Mouse (Mus musculus) kidney, postnatal 14 days (tissue): Measurements from ENCODE around the gene Ppp4r1.
A peak's percentile ranks its signal among the peaks of the same experiment; 100 is the strongest.

Experiments used
- DNase-seq: peaks from one replicate; pipeline ENCODE4 v3.0.0; 2022; ENCODE audit warnings: mixed read lengths

Gene Ppp4r1

DNA sequence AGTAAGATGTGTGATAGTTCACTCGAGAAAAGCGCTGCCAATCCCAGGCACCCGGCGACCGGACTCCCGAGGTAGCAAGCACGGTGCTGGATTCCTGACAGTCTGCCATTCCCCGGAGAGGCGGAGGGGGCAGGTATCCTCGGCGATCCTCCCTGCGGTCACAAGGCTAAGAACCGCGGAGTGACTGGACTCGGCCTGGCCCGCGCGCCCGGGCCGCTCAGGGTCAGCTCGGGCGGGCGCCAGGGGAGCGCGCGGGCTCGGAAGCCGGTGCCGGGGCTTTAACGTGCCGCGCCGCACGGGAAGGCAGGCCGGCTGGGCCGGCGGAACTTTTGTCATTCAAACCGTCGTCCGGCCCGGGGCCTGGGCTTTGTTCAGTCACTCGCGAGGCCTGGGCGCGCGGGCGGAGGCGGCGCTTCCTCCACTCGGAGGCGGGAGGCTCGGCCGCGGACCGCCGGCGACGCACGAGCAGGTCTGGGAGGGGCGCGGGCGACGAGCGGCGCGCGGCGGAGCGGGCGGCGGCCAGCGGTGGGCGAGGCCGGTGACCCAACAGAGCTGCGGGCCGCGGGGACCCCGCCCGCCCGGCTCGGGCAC, at the start of gene Ppp4r1:
Gene Ppp4r1 (plus strand): TSS at position 23 of the 591 bp plus-strand sequence.
- peak; percentile 91 for DNase-seq

DNA sequence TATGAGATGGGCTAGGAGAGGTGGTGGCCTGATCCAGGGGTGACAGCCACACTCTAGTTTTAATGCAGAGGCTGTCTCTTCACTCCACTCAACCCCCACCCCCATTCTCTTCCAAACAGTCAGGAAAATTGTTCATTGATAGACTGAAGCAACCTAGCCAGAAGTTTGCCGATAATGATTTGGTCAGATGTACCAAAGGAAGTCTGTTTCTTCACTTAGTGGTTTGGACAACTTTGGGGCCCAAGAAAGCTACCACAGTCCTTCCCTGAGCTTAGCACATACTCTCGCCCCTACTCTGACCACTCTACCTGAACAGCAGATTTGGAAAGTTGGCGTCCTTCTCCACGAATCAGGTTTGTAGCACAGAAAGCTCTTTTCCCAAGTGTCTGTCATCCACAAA, 49.7 kb upstream of the Ppp4r1 start:
- DNase-seq: no peak

DNA sequence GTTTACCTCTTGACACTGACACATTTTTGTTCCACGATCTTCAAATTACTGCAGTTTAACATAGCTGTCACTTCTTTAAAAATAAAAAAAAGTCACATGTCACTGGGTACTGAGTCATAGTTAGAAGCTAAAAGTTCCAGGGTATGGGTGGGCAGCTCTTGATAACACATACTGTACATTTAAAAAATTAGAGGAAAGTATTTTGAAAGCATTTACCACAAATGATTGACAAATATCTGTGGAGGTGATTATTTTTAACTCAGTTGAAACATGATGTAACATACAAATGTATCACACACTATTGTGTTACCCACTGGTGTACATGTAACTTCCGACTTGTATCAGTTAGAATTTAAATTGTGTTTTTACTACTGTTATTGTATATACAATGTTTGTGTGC, 47.3 kb upstream of the Ppp4r1 start:
- DNase-seq: no peak

DNA sequence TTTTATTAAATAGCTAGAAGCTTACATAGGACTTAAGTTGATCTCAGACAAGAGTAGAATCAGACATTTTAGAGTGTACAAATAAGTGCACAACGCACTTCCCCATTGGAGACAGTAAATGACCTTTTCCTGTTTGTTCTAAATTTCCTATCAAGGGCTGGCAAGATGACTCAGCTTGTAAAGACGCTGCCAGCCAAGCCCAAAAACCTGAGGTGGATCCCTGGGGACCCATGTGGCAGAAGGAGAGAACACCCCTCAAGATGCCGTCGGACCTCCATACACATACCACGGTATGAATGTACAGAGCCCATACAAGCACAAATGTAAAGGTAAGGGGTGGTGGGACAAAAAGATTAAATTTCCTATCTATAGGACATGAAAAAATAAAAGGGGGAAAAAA, 45.2 kb upstream of the Ppp4r1 start:
- DNase-seq: no peak

DNA sequence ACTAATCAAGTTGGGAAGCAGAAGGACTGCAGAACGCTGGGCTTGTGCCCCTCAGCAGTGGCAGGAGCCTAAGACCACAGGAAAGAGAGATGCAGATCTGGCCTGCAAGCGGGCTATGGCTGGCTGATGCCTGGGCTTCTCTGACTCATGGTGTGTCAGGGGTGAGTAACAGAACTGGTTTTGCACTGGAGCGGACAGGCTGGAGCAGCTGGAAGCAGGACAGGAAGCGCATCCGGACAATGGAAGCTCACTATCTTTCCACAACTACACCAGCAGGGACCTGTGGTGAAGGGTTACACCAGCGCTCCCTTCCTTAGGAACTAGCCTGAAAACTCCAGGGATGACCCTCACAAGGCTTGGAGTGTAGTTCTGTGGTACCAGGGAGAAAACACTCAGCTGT, 44.8 kb upstream of the Ppp4r1 start:
- peak; percentile 50 for DNase-seq

DNA sequence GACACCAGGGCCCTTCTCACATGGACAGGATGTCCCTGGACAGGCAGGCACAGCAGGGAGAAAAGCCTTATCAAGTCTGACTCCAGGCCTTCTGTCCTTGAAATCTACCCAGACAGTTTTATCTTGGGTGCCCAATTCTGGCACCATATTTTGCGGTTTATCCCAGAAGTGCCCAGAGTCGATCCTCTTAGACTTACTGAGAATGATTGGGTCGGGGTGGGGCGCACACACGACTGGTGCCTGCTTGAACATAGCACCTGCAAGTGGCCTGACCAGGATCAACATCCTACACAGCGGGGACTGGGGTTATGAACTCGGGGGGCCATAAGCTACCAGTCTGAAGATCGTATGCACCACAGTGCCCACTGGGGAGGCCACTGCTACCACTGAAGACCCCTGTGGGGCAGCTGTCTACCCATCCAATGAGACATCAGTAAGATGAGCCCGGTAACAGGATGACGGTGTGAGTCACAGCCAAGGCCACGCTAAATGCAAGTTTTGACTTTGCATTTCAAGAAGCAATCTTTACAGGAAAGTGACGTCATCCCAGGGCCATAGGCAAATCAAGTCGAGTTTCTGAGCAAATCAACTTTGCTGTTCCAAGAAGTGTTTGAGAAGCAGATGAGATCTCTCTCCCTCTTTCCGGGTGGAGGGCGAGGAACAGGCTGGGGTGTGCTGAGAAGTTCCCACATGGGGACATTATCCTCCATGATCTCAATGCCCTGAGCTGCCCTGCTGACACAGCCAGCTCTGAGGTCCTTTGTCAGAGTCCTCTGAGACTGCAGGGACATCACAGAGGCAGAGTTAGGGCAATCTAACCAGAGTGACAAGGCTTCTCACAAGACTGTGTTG, 42.3 kb upstream of the Ppp4r1 start:
- no peak for DNase-seq

DNA sequence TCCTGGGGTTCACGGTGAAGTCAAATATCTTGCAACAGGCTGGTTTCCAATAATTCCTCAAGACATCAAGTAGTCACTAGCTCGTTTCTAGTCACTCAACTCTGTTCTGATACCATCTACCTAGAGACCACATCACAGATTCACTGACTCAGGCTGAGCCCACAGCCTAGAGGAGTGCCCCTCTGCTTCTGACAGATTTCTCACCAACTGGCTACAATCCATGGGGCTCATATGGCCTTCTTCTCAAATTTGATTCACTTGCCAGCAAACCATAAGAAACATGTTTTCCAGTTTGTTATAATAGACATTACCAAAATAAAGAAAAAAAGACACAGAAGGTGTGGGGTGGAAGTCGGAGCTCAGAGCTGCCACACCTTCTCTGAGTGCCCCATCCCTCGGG, 40.8 kb upstream of the Ppp4r1 start:
- DNase-seq: no peak

DNA sequence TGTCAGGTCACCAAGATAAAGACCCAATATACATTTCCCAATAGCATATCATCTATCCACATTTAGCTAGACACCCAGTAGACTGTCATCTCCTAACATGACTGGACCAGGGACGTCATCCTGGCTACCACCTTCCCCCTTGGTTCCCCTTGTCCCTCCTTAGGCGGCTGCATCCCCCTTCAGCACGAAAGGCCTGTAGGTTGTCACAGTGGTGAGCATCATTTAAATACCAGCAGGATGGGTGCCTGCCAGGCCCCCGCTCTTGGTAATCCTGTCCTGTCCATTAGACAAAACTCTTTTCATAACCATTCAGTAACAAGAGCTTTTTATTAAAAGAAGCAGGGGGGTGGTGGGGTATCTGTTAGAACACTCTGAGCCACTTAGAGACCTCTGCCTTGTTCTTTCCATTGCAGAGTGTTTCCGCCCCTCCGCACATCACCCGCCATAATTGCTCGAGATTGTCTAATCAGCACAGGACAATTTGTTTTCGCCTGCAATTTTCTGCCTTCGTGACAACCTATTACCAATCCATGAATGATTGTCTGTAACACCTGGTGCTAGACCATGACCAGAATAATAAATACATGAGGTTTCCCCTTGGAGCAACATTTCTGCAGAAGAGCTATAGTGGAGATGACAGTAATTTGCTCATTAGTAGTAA, 40.0 kb upstream of the Ppp4r1 start:
- DNase-seq: no peak

DNA sequence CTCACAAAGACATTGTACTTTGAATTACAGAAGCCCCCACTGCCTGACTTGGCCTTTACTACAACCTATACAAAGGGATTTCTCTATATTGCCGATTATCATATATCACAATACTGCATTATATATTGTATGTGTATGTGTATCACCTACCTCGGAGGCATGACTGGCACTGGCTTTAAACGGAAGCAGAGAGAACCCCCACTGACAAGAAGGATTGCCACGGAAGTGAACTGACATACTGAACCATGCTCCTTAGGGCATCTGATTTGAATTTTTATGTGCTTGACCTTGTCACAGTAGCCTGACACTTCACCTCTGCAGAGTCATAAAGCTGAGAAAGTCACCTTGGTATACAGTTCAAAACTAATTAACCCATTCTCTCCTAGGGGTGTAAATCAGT, 39.4 kb upstream of the Ppp4r1 start:
- DNase-seq: no peak

DNA sequence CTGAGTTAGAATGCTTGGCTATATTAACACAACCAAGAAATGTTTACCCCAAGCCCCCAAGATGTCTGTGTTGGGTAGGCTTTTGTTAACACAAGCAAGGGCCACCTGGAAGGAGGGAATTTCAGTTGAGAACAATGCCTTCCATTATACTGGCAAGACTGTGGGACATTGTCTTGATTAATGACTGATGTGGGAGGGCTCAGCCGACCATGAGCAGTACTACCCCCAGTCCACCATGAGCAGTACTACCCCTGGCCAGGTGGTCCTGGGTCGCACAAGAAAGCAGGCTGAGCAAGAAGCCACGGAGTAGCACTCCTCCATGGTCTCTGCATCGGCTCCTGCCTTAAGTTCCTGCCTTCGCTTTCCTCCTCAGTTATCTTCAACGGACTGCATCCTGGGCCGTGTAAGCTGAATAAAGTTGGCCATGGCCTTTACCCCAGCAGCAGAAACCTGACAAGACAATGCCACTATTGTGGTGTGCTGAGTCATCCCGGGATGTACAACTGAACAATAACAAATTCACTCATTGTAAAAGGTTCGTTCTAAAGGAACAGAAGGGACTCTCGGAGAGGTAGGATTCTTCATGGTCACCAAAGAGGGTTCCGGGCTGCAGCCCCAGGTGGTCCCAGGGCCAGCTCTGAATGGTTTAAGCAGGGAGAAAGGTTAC, 38.6 kb upstream of the Ppp4r1 start:
- DNase-seq: no peak

DNA sequence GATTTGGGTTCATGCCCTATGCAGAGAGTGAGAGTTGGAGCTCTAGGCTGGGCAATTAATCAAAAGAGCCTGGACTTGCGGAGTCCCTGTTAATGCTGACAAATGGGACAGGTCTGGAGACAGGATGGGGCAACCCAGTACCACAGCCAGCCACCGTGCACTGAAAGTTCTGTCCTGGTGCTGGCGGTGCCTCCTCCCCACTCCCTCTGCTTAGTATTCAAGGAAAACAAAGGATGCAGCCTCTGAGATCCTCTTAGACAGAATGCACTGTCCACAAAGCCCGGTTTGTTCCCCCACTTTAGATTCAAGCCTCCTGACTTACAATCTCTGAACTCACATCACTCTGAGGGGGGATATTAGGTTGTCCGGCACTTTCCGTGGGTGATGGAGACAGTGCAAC, 36.1 kb upstream of the Ppp4r1 start:
- no peak for DNase-seq

DNA sequence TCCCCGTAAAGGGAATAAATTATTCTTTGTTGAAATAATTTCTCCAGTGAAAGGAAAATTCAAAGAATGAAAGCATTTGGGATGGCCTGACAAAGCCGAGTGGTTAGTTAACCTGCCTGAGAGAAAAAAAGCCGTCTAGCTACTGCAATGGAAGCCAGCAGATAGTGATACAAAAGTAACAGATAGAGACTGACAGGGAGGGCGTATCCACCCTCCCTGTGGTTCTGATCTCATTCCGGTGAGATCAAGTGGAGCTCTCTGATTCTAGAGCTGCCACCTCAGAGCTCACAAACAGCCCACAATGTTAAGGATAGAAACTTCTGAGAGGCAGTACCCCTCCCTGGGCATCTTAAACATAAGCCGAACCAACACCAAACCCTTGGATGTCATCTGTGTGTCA, 33.4 kb upstream of the Ppp4r1 start:
- no peak for DNase-seq

DNA sequence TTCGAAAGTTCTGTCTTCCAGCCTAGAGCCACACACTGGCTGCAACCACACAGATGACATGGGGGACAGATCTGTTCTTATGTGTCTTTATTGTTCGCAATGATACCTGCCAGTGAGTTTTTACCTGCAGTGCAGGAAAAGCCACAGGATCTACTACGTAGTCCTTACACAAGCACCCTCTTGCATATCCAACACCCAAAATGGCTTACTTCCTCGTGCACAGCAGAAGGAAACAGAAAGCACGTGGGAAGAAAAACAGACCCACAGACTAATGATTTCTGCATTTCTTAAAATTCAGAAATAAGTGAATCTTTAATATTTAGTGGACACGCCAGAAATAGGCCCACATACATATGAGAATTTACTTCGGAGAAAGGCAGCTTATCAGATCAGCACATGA, 32.6 kb upstream of the Ppp4r1 start:
- no peak for DNase-seq

DNA sequence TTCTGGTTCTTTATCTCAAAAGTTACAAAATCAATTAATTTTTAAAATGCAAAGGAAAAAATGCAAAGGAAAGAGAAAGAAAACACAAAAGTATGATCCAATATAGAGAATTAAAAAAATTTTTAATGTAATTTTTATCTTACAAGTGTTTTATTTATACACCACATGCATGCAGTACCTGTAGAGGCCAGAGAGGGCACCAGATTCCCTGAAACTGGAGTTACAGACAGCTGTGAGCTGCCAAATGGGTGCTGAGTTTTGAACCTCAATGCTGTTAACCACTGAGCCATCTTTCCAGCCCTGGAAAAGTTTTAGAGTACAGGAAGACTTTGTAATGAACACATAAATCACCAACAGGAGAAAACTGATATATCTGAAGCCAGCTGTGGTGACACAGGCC, 32.1 kb upstream of the Ppp4r1 start:
- DNase-seq: no peak

DNA sequence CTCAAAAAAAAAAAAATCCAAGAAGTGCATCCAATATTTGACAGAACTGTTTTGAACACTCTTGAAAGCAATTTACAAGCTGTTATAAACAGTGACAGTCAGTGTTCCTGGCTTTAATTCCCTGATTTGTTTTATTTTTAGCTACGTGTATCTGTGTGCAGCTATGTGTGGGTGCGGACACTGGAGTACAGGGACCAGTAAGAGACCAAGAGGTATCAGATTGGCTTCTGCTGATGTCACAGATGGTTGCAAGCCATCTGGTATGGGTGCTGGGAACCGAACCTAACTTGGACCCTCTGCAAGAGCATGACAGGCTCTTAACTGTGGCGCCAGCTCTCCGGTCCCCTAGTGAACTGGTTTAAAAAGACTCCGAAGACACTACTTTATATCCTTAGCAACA, 29.2 kb upstream of the Ppp4r1 start:
- DNase-seq: no peak

DNA sequence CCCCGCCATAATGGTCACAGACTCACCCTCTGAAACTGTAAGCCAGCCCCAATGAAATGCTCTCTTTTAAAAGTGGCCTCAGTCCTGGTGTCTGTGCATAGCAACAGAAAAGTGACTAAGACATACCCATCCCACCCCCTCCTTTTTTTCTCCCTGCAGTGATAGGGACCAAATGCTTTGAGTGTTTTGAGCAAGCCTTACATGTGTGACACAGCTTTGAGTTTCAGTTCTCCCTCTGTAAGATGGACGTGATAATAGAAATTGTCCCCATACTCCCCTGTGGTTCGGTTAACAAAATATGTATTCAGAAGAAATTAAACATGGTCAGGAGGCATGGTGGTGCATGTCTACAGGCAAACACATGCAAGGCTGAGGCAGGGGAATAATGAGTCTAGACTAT, 26.5 kb upstream of the Ppp4r1 start:
- no peak for DNase-seq

DNA sequence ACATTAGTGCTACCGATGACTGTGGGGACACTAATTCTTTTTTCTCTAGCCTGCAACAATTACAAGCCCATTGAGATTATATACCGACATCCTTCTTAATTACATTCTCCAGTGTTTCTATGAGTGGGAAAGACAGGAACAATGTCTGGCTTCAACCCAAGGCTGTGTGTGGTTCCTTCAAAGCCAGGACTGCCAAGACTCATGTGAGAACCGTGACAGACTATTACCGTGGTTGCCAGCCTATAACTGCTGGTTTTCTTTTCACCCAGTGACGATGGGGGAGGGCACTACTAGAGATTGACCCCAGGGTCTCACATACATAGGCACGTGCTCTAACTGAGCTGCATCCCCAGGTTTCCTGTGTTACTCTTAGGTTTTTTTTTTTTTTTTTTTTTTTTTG, 25.2 kb upstream of the Ppp4r1 start:
- DNase-seq: no peak

DNA sequence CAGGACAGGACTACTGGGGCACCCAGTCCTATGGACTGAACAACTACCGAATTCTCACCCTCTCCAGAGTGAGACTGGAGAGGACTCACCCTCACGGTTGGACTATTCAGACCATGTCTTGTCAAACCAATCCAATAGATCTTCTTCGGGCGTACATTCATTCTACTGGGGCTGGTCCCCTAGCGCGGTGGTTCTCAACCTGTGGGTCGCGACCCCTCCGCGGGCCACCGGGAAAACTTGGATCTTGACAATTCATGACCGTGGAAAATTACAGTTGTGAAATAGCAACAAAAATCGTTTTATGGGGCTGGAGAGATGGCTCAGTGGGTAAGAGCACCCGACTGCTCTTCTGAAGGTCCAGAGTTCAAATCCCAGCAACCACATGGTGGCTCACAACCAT, 19.2 kb upstream of the Ppp4r1 start:
- DNase-seq: no peak

DNA sequence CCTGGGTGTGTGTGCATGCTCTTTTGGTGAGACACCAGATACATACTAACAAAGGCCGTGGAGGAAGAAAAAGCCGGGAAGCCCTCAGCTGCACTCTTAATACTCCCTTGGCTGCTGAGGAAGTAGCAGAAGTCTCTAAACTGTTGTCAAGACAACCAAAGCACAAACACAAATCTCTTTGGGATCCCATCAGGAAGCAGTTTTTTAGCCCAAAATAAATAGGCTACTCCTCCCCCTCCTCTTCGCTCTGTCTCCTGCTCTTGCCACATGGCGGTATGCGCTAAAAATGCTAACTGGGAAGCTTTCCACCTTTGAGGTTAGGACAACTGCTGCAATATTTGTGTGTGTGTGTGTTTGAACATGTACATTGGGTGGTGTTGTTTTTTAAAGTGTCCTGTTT, 13.9 kb upstream of the Ppp4r1 start:
- DNase-seq: peak; percentile 51

DNA sequence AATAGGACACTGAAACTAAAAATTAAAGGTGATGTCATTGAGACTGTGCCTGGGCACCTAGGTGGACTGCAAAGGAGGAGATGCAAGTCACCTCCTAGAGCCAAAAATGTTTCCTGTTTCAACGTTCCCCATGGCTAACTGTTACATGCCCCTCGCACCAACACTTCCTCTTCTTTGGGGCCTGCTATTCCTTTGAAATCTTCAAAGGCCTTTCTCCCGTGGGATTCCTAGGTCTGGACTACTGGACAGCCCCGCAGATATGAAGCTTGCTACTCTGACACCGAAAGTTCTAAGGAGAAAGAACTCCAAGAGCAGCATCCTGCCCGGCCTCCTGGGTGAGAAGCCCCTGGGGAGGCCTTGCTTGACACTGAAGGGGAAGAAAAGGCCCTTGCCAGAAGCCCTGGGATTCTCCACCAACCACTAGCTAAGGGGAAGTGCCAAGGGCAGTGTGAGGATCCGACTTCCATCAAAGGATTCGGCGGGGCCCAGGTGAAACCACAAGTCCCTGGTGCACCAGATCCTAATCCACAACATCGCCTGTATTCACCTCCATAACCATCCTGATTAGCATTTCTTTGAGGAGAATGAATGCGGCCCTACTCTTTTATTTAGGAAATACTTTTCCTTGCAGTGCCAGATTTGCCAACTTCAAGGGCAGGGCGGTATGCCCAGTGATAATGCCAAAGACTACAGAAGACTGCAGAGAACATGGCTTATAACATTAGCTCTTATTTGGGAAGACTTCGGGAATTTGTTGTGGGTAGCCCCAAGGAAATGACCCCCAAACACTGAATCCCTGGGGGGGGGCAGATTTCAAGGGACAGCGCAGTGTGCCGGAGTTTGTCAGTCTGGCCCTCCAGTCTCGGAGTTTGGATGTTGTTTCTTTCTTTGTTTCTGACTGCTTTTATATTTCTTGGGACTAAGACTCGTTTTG, 11.1 kb upstream of the Ppp4r1 start:
- DNase-seq: no peak

DNA sequence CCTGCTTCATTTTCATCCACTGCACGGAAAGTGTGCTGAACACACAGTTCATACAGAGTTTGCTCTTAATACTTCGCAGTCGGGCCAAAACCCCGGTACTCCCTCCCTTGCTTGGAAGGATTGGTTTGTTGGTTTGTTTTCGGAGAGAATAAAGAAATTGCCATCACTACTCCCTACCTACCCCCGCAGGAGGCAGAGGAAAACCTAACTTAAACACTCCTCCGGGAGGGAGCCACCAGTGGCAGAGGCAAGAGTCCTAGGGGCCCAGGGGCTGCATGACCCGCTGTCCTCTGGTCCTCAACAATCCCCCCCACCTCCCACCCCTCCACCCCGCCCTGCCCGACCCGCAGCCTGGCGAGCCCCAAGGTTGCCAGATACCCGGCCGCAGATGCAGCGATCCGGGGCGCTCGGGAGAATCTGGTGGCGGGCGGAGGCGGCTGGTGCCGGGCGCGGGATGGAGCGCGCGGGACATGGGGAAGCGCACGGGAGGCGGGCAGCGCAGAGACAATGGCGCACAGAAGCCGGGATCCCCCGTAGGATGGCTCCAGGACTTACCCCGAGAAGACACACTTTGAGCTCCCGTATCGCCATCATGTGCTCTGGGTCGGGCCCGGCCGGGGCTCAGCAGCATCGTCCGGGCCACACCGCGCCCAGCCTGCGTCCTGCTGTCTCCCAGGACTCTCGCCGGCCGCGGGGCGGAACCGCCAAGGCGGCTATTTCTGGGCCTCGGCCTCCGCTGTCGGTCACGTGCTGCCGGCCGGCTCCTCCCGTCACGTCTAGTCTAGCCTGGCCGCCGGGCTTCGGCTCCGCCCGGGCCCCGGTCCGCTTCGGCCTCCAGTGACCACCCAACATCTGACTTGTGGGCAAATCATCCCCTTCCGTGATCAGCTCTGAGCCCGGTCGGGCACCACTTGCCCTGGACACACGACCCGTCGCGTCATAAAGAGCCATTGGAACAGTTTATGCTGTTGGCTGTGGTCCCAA, 10.1 kb upstream of the Ppp4r1 start, which contains the start of gene Rab31:
Gene Rab31 (minus strand): TSS at position 802 of the 984 bp plus-strand sequence.
- DNase-seq: peak; percentile 90
